Mouse (Mus musculus): ENCODE results near the gene Lpcat2b. TPM values are rescaled to one million over a fixed set of nuclear protein-coding genes. Genes with fewer than 3 reads are reported as not detected.

Gene Lpcat2b
- polyA plus RNA-seq, 1 experiment: not detected

DNA sequence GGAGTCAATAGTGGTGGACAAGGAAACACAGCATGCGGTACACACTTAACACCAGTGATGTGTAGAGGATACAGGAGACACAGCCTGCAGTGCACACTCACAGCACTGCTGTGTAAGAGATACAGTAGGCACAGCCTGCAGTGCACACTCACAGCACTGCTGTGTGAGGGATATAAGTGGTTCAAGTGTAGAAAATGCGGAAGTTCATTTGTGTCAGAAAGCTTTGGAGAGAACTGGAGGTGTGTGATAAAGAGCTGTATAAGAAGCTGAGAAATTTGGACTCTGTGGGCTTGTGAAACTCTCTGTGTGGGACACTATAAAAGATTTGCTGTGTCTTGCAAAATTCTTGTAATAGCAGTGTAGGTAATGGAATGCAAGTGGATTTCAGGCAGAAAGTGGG is 48.8 kb downstream of the Lpcat2b start:
- Histone ChIP-seq H3K4me1 (peaks cover 28% of the 10 kb centered on the region), H3K36me3 (replicated peaks; ENCODE audit: low read length) (peaks cover 14% of the 10 kb centered on the region), H3K9me3 (peaks cover 4% of the 10 kb centered on the region), H3K4me3 (replicated peaks) (peak overlapping the region; percentile 57), H3K27me3 (replicated peaks) (no peaks in the 10 kb centered on the region)
- no peak for TF ChIP-seq GATA1 (IDR thresholded peaks at IDR 0.05; ENCODE audit: borderline replicate concordance, low read length)
- TF ChIP-seq FLI1 (IDR thresholded peaks at IDR 0.05; ENCODE audit: low read length): no peak

Other genes starting within 250 kb of the Lpcat2b start
- not detected in 2 replicates for gene Tgfbr3, start 141.9 kb upstream of the Lpcat2b start, polyA plus RNA-seq (2012; ENCODE audit: insufficient read depth, low replicate concordance)
- 0.35 TPM in 1 of 2 replicates, not detected in the other for gene Brdt, start 100.4 kb upstream of the Lpcat2b start, polyA plus RNA-seq (2012; ENCODE audit: insufficient read depth, low replicate concordance)
- gene Ephx4, start 28.8 kb upstream of the Lpcat2b start, polyA plus RNA-seq (2012; ENCODE audit: insufficient read depth, low replicate concordance): not detected in 2 replicates
- gene Btbd8, start 6.4 kb downstream of the Lpcat2b start, polyA plus RNA-seq (2012; ENCODE audit: insufficient read depth, low replicate concordance): 0.10 TPM in 1 of 2 replicates, not detected in the other
- 0.25 TPM in 1 of 2 replicates, not detected in the other for gene Gm42669, start 76.1 kb downstream of the Lpcat2b start, polyA plus RNA-seq (2012; ENCODE audit: insufficient read depth, low replicate concordance)
- not detected in 2 replicates for gene 1700028K03Rik, start 103.2 kb downstream of the Lpcat2b start, polyA plus RNA-seq (2012; ENCODE audit: insufficient read depth, low replicate concordance)
- gene Rpap2, start 165.8 kb downstream of the Lpcat2b start, polyA plus RNA-seq (2012; ENCODE audit: insufficient read depth, low replicate concordance): 1.3 TPM in 1 of 2 replicates, not detected in the other
- gene Glmn, start 166.3 kb downstream of the Lpcat2b start, polyA plus RNA-seq (2012; ENCODE audit: insufficient read depth, low replicate concordance): 0.46 TPM in 1 of 2 replicates, not detected in the other

Measured in megakaryocyte, embryonic 14.5 days (primary cell).